Mouse (Mus musculus) NIH3T3 (cell line): ENCODE data around the gene Spem2.
A peak's percentile ranks its signal among the peaks of the same experiment; 100 is the strongest.

ENCODE experiments used
- DNase-seq: peaks from one replicate; pipeline ENCODE4 v3.0.0-alpha.2; 2012; ENCODE audit warnings: low read depth

Gene Spem2

DNA sequence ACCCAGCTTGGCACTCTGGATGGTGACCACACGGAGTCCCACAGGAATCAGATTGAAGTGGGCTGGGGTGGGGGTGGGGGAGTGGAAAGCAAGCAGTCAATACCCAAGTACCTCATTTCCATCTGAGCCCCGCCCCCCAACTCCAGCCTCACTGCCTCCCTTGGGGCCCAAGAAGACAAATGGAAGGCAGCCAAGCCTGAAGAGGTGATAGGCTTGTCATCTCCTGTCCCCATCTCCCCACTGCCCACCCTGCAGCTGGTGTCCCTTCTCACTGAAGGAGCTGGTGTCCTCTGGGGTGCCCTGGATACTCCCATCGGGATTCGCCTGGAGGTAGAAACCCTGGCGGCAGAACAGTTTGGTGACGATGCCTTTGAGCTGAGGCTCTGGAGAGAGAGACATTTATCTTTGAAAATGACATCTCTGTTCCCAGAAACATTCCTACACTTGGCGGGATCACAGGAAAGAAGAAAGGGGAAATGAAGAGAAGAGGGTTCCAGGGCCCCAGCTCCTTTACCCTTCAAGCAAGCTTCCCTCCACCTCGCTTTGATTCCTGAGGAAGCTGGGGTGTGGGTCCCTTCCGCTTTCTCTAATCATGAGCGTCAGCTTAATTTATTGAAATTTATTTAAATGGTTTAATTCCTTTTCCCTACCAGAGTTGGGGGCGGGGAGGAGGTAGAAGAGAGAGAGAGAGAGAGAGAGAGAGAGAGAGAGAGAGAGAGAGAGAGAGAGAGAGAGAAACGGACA is 18.7 kb downstream of the Spem2 start:
- no peak for DNase-seq

DNA sequence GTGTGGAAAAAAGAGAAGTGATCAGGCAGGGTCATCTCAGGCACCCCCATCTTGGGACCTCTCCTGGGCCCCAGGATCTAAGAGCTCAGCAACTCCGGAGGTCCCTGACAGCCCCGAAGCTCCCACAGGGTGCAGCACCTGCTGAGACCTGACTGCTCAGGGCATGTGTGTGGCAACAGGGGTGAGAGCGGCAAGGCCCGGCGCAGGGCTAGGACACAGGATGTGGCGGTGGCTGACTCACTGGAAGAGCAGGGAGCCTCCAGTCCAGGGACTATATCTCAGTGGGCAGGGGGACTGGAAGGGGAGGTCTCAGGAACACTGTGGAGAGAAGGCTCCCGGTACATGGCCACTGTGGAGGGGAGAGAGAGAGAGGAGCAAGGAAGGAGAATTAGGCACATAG is 20.3 kb downstream of the Spem2 start:
- no peak for DNase-seq

DNA sequence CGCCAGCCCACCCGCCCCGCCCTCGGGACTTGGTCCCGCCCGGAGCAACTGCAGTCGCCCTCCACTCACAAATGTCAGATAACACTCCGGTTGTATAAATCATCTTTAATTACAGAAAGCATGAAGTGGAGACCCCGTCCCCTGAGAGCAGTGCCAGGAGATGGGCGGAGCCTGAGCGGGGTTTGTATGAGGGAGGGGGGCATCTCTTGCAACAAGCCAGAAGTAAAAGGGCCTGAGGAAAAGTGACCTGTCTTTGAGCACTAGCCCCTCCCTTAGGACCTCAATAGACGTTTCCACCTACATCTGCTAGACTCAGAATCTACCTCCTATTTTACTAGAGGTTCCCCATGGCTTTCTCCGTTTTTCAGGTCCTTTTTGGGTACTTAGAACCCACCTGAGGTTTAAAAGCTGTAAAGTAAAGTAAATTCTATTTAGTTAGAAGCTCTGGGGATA is 22.3 kb downstream of the Spem2 start:
- no peak for DNase-seq

DNA sequence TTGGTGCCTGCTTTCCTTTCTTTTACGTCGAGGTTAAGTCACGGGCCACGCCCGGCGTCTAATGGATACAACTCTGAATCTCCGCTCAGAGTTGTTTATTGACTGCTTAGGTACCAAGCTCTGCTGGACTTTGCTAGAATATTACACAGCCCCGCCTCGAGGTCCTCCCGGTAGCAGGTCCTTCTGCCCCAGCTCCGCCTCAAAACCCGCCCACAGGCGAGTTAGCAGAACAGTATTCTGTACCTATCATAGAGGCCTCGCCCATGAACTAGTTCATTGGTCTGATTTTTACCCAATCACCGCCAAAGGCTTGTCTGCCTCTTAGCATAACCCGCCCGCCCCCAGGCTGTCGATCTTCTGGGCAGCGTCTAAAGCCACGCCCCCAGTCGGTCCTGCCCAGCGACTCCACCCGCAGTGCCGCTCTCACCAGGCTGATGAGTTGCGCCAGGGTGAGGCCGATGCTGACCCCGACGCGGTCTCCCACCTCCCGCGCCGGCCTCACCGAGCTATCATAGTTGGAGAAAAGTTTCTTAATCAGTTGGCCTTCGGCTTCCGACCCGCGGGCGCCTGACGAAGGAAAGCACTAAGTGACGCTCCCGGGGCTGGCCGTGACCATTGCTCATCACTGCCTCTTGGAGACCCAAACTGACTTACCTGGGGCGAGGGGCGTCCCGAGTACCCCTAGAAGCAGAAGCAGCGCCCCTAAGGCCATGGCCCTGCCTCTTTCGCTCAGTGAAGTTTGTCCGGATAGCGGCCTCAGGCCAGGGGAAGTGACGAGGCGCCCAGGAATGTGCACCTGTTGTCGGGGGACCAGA is 22.9 kb downstream of the Spem2 start, which contains the start of gene Chrnb1:
Chrnb1 (minus strand) TSS at position 776 of the 815 bp plus-strand sequence.
- peak; percentile 95 for DNase-seq

DNA sequence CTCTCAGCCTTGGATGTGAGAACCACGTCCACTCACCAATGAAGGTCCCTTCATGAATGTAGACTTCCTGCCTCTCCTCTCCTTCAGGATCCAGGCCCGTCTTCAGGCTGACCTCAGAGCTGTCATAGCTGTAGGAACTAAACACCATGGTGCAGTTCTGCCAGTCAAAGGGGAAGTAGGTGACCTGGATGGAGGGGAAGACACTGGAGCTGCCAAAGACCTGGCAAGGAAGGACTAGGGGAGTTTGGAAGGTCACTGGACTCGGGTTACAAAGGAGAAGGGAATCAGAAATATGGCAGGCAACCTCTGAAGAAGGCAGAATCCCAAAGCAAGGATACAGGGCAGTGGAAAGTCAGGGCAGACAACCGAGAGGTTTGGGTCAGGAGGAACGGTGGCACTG is 24.8 kb downstream of the Spem2 start:
- DNase-seq = no peak

DNA sequence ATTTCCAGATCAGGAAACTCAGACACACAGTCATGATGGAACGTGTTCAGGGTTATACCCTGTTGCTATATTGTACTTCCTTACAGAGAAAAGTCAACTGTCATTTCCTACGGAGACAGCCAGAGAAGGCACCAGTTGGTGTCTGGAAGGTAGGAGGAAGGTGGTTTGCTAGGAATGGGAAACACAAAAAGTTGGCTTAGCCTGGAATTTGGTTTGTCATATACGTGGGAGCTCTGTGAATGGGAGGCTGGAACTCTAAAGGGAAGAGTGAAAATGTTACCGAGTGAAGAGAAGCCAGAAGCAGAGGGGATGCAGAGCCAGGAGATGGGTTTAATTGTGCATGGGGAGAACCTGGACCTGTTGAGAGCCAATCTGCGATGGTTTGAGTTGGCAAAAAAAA is 26.8 kb downstream of the Spem2 start:
- no peak for DNase-seq

DNA sequence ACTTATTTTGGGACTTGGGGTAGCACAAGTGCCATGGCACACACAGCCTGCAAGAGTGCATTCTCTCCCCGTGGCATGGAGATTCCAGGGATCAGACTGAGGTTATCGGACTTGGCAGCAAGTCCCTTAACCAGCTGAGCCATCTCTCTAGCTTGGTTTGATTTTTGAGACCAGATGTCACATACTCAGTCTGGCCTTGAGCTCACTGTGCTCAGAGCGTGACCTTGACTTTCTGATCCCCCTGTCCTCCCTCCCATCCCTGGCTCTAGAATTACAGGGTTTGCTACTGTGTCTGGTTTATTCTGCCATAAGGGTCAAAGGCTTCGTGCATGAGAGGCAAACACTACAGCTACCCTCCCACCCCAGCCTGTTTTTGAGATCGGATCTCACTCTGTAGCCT is 28.8 kb downstream of the Spem2 start:
- DNase-seq = no peak

DNA sequence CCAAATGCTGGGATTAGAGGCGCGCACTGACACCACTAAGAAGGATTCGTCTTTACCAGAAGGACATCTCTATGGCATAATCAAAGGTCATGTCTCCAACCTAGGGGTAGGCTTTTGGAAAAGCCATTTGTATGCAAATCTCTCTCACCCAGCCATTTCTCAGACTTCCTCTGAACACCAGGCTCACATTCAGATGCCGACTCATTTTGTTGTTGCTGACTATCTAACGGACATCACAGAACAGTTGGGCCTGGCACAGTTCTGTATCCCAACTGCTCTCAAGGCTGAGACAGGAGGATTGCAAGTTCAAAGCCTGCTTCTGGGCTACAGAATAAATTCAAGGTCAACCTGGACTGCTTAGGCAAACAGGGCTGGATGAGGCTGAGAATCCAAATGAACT is 31.0 kb downstream of the Spem2 start:
- DNase-seq = no peak

DNA sequence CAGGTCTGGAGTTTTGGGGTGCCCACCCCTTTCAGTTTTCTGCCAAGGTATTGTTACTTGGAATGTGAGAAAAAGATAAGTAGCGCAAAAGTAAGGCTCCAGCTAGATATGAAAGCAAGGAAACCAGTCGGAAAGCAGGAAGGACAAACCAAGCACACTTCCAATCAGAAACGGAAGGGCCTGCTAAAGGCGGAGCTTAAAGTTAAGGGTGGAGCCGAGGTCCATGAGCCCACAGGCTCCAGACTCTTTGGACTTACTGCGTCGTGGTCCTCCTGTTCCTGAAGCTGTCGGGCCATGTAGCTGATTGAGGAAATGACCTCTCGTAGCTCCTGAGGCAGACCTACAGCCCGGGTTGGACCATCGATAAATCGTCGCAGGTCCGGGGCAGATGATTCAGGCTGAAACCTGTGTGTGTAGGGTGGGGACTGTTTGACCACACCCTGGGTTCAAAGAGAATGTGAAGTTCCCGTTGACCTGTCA is 33.4 kb downstream of the Spem2 start:
- no peak for DNase-seq

DNA sequence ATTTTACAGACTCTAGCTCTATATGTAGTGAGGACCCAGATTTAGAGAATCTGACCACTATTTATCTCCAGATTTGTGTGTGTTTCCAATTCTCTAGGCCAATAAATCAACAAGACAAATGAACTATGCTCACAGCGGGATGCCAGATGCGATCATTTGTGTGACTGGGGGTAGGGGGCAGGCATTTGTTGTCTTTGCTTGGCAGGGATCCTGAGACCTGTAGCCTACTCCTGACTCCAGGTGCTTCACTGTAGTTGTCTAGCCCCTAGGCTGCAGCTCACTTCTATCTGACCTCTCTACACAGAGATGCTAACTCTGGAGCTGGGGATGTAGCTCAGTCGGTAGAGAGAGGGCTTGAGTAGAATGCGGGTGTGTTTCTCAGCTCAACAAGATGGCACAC is 36.4 kb downstream of the Spem2 start:
- DNase-seq = no peak

DNA sequence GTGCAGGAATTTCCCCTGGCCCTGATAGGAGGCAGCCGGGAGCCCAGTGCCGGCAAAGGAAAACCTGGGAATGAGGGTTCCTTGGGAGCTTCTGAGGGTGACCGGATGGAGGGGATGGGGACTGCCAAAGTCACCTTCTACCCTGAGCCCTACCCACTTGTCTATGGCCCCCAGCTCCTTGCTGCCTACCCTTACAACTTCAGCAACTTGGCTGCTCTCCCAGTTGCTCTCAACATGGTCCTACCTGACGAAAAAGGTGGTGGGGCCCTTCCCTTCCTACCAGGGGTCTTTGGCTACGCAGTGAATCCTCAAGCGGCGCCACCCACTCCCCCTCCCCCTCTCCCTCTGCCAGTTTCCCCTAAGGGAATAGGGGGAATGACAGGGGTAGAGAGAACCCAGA is 39.3 kb downstream of the Spem2 start:
- no peak for DNase-seq

DNA sequence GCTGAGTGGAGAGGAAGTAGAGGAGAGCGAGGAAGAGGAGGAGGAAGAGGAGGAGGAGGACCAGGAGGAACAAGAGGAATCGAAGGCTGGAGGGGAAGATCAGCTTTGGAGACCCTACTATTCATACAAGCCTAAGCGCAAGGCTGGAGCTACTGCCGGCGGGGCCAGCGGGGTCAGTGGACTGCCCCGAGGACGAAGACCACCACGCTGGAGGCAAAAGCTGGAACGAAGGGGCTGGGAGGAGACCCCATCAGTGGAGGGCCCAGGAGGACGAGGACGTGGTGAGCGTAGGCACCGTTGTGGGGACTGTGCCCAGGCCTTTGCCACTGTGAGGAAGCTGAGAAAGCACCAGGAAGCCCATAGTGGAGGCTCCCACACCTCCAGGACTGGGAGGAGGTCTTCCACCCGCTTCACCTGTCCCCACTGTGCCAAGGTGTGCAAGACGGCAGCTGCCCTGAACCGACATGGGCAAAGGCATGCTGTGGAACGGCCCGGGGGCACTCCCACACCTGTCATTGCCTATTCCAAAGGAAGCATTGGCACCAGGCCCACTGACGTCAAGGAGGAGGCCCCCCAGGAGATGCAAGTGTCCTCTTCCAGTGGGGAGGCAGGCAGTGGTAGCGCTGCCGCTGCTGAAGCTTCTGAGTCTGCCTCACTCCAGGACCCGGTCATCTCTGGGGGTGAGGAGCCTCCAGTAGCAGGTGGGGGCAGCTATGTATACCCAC is 39.8 kb downstream of the Spem2 start:
- no peak for DNase-seq

DNA sequence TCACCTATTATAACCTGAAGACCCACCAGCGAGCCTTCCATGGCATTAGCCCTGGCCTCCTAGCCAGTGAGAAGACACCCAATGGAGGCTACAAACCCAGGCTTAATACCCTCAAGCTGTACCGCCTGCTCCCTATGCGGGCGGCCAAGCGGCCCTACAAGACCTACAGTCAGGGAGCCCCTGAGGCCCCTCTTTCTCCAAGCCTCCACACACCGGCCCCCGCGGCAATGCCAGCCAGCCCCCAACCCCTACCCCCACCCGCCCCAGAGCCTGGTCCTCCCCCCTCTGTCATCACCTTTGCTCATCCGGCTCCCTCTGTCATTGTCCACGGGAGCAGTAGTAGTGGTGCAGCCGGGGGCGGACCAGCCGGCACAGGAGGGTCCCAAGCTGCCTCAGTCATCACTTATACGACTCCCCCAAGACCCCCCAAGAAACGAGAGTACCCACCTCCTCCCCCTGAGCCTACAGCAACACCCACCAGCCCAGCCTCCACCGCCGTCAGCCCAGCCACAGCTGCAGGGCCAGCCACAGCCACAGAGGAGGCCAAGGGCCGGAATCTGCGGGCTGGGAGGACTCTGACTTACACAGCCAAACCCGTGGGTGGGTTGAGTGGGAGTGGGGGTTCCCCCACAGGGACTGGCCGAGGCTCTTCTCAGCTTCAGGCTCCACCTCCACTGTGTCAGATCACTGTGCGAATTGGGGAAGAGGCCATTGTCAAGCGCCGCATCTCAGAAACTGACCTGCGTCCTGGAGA is 40.6 kb downstream of the Spem2 start:
- DNase-seq = no peak

DNA sequence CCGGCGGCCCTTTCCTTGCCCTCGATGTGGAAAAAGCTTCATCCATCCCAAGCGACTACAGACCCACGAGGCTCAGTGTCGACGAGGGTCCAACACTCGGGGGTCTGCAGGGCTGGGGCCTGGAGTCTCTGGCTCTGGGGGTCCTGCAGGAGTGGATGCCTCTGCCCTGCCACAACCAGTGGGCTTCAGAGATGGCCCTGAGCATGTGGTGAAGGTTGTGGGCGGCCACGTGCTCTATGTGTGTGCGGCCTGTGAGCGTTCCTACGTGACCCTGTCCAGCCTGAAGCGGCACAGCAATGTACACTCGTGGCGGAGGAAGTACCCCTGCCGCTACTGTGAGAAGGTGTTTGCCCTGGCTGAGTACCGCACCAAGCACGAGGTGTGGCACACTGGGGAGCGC is 41.8 kb downstream of the Spem2 start:
- DNase-seq = no peak

DNA sequence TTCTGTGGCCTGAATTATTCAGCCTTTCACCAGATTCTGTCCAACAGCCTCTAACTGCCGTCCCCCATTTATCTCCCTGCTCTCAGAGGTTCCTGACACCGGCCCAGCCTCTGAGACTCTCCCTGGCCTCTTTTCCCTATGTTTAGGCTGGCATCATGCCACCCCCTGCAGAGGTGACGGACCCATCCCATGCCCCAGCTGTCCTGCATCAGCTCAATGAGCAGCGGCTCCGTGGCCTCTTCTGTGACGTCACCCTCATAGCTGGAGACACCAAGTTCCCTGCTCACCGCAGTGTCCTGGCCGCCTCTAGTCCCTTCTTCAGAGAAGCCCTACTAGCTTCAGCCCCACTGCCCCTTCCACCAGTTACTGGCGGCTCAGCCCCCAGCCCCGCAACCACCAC is 42.5 kb downstream of the Spem2 start:
- DNase-seq = no peak

DNA sequence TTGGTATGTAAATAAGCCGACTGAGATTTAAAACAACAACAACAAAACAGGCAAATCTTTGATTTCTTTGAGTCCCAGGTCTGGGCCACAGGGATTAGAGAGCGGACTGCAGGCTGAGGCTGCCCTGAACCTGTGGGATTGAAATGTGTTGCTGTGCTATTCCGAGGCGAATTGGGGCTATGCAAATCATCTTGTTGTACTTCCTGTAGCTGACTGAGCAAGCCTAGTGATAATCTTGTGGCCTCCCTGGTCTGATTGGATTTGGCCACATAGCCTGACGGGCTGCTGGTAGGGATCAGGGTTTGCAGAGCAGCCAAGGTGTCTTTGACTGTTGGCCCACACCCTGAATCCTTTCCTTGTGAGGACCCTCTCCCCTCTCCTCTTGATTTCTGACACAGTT is 43.3 kb downstream of the Spem2 start:
- DNase-seq = no peak

DNA sequence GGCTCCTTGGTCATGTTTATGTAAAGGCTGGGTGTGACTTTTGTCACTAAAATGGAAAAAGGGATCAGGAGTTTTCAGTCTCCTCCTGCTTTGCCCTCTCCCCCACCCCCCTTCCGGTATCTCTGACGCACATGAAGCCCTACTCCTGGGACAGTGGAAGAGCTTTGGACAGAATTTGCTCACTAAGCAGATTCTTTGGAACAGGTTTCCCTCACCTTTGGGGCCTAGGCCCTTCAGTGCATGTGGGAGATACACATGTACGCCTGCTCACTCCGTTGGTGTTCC is 50.7 kb downstream of the Spem2 start:
- no peak for DNase-seq

DNA sequence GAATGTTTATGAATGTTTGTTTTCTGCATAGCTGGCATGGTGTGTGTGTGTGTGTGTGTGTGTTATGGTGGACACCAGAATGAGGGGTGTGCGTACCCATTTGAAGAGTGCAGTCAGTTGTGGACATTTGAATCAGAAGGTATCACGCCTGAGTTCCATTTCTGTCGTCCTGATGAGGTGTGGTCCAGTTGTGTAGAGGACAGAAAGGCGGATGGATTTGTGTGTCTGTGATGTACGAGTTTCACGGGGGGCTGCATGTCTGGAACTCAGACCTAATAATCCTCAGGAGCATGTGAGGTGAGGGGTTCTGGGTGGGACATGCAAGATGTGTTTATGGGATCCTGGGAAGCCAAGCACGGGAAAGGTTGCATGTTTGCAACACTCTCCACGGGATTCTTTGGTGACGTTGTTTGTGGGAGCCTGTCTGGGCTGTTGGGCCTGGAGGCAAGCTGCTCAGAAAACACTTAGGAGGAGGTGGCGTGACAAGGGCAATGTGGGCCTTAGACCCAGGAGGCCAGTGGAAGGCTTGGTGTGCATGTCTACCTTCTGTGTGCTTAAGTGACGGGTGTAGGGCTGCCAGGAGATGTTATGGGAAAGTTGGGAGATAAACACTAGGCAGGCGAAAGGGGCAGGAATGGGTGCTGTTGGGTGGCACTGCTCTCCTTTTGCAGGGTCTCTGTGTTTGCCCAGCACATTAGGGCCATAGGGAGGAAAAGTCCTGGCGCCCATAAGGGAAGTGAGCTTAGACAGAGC is 51.2 kb downstream of the Spem2 start:
- DNase-seq = no peak
